Mouse (Mus musculus) liver, adult 2 months (tissue): ENCODE results near the gene Aqp1. TPM values are rescaled to one million over a fixed set of nuclear protein-coding genes. Genes with fewer than 3 reads are reported as not detected.
A peak's percentile ranks its signal among the peaks of the same experiment; 100 is the strongest.

ENCODE experiments used
- DNase-seq: peaks from one replicate; pipeline ENCODE4 v3.0.0-alpha.2; 2011; ENCODE audit warnings: low read depth, low spot score; ENCODE audit errors: extremely low read depth
- H3K27ac ChIP-seq: fragments of 200-500 bp; replicated peaks from 2 replicates; pipeline ENCODE4 v1.5.1; 2012; ENCODE audit warnings: low read depth, mild to moderate bottlenecking, control low read depth, inconsistent platforms, low read length; ENCODE audit not compliant: insufficient read depth
- H3K27me3 ChIP-seq: fragments of 200-500 bp; 2 replicates; pipeline ENCODE4 v1.6.1; 2012; ENCODE audit warnings: mild to moderate bottlenecking, moderate library complexity, low read length, inconsistent platforms; ENCODE audit not compliant: control insufficient read depth, insufficient read depth
- H3K36me3 ChIP-seq: fragments of 200-500 bp; 2 replicates; pipeline ENCODE4 v1.6.1; 2012; ENCODE audit warnings: low read length, inconsistent platforms; ENCODE audit not compliant: control insufficient read depth, insufficient read depth
- H3K4me1 ChIP-seq: fragments of 200-500 bp; 2 replicates; pipeline ENCODE4 v1.6.1; 2011; ENCODE audit warnings: low read length; ENCODE audit not compliant: control insufficient read depth, insufficient read depth
- H3K4me3 ChIP-seq: fragments of 200-500 bp; 2 replicates; pipeline ENCODE4 v1.5.1; 2011; ENCODE audit warnings: low read depth, mild to moderate bottlenecking, control low read depth, low read length, moderate library complexity; ENCODE audit not compliant: insufficient read depth
- H3K79me2 ChIP-seq: fragments of 200-500 bp; 2 replicates; pipeline ENCODE4 v1.6.1; 2012; ENCODE audit warnings: inconsistent platforms, mild to moderate bottlenecking, low read length, moderate library complexity; ENCODE audit not compliant: control insufficient read depth, insufficient read depth
- H3K9ac ChIP-seq: fragments of 200-500 bp; 2 replicates; pipeline ENCODE4 v1.6.1; 2012; ENCODE audit warnings: low read depth, mild to moderate bottlenecking, control low read depth, inconsistent platforms, low read length
- CTCF ChIP-seq: fragments of 200-500 bp; IDR thresholded peaks from 2 replicates; pipeline ENCODE4 v1.5.1; 2011; ENCODE audit warnings: low read depth, low read length, control low read depth
- POLR2A ChIP-seq: fragments of 200-500 bp; IDR thresholded peaks from 2 replicates; pipeline ENCODE4 v1.6.1; 2011; ENCODE audit warnings: low read length, control low read depth; ENCODE audit not compliant: insufficient read depth; ENCODE audit errors: extremely low read depth
- WGBS: fragments of 180-500 bp; shearing (Covaris S2); methylation state at CpG from one replicate; pipeline ENCODE4 v1.1.7; 2018; 5-methylcytosine and 5-hydroxymethylcytosine counted together
- polyA plus RNA-seq: library from polyadenylated mRNA; depleted of rRNA; stranded (reverse); fragments of >200 nt; gene quantifications from 2 replicates; pipeline ENCODE4 v1.2.3, GENCODE M21; 2012; rRNA removed
- total RNA-seq: library from RNA; depleted of rRNA; stranded (reverse); fragments of >200 nt; gene quantifications from 2 replicates; pipeline ENCODE4 v1.2.3, GENCODE M21; 2014; rRNA removed

Aqp1 gene
- total RNA-seq (78.1 and 91.4 TPM in 2 replicates), polyA plus RNA-seq (78.3 and 88.6 TPM in 2 replicates)

DNA sequence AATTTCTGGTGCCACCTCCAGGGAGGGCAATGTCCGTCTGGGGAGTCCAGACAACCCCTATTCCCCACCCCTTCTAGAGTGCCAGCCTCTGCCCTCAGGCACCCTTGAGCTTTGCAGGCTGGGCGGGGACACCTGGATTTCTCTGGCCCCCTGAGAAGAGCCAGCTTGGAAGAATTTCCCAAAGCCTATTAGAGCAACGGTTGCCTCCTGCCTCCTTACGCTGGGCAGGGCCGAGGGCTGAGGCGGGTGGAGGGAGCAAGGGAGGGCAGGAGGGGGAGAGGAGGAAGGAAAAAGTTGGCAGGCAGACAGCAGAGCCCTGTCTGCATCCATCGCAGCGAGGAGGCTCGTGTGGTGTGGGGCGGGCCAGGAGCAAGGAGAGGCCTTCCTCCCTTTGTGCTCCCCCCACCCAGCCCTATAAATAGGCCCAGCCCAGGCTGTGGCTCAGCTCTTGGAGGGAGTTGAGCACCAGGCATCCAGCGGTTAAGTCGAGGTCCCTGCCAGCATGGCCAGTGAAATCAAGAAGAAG is at the start of gene Aqp1:
TSS of gene Aqp1 (plus strand) at position 444 of the 526 bp plus-strand sequence.
- no peak for DNase-seq
- H3K36me3 ChIP-seq, result no peaks in the 10 kb centered on the region
- H3K27ac ChIP-seq, result peak within 1 kb of the TSS; percentile 58
- H3K4me1 ChIP-seq, result no peaks in the 10 kb centered on the region
- WGBS, result 51% methylated on average over 12 of the region's 12 CpGs
- H3K79me2 ChIP-seq, result no peaks in the 10 kb centered on the region
- TF ChIP-seq POLR2A (peak; percentile 76), CTCF (no peak)
- H3K27me3 ChIP-seq, result no peaks in the 10 kb centered on the region
- peak within 1 kb of the TSS; percentile 71 for H3K9ac ChIP-seq
- peak within 1 kb of the TSS; percentile 82 for H3K4me3 ChIP-seq

DNA sequence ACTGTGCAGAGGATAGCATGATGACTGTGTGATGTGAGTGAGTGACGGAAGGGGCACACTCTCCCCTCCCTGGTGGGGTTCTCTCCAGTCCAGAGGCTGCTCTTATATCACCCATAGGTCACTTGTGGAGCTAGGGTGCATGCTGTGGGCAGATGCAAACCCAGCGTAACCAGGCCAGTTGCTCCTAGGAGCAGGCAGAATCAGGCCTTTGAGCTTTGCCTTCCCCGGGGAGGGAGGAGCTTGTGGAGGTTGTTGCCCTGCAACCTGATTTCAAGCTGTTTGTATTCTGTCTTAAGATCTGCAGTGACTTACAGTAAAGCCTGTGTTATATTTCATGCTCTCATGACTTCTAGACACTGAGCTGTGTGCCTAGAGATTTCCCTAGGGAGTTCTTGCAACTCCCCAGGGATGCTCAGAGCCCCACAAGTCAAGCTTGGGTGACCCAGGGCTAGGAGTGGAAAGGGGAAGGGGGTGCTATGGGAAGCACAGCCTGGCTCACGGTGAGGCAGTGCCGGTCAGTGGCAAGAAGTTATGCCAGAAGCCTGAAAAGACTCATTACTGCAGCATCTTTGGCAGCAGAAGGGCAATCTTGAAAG is 48.1 kb upstream of the Aqp1 start:
- no peaks in the 10 kb centered on the region for H3K4me1 ChIP-seq
- WGBS, result 66% methylated on average over 5 of the region's 5 CpGs
- no peaks in the 10 kb centered on the region for H3K27me3 ChIP-seq
- TF ChIP-seq CTCF, result no peak
- TF ChIP-seq POLR2A, result no peak
- peak; percentile 20 for DNase-seq
- no peak overlapping the region for H3K27ac ChIP-seq
- no peaks in the 10 kb centered on the region for H3K79me2 ChIP-seq
- H3K9ac ChIP-seq, result no peak overlapping the region
- H3K36me3 ChIP-seq, result no peaks in the 10 kb centered on the region
- no peak overlapping the region for H3K4me3 ChIP-seq

DNA sequence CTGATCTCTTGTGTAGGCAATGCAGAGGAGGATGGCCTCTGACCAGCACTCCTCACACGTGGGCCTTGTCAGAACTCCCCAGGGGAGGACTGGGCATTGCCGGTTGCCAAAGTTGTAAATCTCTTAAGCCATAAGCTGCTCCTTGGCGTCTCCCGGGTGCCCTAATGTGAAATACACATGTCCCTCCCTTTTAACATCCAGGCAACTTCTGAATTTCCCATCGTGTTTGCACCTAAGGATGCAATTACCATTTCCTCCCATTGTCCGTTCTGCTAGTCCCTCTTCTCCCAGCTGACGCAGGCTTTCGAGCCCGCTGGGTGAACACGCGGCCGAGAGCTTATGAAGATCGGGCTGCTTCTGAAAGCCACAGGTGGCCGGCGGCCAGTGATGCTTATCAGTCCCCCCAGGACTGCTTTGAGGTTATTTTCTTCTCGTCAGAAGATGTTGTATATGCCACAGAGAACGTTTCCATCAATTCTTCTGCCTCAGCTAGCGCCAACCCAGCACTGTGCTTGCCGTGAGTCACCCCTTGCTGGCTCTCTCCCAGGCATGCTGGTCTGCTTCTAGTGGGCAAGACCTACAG is 41.6 kb upstream of the Aqp1 start:
- H3K36me3 ChIP-seq, result peaks cover 2% of the 10 kb centered on the region; the same call in 1 of the 2 replicates
- no peak for TF ChIP-seq POLR2A
- TF ChIP-seq CTCF, result no peak
- H3K9ac ChIP-seq, result peak overlapping the region; percentile 18; the same call in 1 of the 2 replicates
- no peak for DNase-seq
- no peaks in the 10 kb centered on the region for H3K79me2 ChIP-seq
- peaks cover 4% of the 10 kb centered on the region; the same call in 1 of the 2 replicates for H3K4me1 ChIP-seq
- H3K4me3 ChIP-seq, result no peak overlapping the region
- H3K27ac ChIP-seq, result peak overlapping the region; percentile 28
- WGBS, result 81% methylated on average over 19 of the region's 19 CpGs
- no peaks in the 10 kb centered on the region for H3K27me3 ChIP-seq

DNA sequence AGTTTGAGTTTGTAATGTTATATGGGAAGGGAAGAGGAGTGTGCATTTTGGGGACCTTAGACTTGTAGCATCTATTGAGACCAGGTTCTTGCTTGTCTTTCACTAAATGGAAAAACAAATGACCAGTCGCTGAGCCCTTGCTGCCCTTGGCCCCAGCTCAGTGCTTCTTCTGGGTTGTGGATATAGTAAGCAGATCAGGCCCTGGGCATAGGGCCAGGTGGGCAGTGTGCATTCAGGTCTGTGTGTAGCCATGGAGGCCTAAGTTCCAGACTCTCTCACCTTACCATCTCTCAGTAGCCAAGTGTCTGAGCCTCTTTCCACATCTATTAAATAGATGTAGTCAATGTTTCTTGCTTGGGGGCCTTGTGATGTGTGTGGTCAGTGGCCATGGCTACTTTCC is 40.9 kb upstream of the Aqp1 start:
- no peak overlapping the region for H3K9ac ChIP-seq
- no peak for TF ChIP-seq CTCF
- no peak for TF ChIP-seq POLR2A
- no peaks in the 10 kb centered on the region for H3K27me3 ChIP-seq
- H3K27ac ChIP-seq, result no peak overlapping the region
- DNase-seq, result no peak
- 29% methylated on average over 1 of the region's 1 CpGs for WGBS
- H3K4me1 ChIP-seq, result peaks cover 4% of the 10 kb centered on the region; the same call in 1 of the 2 replicates
- H3K79me2 ChIP-seq, result no peaks in the 10 kb centered on the region
- no peak overlapping the region for H3K4me3 ChIP-seq
- H3K36me3 ChIP-seq, result peaks cover 2% of the 10 kb centered on the region; the same call in 1 of the 2 replicates

DNA sequence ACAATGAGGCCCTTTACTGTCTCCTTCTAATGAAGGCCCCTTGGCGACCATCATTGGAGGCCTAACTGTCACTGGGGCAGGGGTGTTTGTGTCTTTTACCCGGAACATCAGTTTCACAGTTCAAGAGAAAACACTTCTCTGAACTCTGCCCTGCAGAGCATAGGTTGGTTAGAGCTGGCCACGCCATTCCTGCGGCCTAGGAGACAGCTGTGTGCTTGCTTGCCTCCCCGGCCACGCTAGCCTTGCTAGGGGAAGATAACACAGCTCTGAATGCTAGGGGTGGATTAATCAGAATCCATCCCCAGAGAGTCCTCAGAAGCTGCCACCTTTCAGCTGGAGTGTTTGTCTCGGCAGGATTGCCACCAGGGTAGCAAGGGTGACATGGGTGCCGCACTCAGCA is 36.8 kb upstream of the Aqp1 start:
- H3K79me2 ChIP-seq, result no peaks in the 10 kb centered on the region
- H3K4me3 ChIP-seq, result no peak overlapping the region
- H3K9ac ChIP-seq, result no peak overlapping the region
- no peak for TF ChIP-seq POLR2A
- TF ChIP-seq CTCF, result no peak
- peak; percentile 69 for DNase-seq
- no peaks in the 10 kb centered on the region for H3K27me3 ChIP-seq
- H3K27ac ChIP-seq, result no peak overlapping the region
- H3K36me3 ChIP-seq, result peaks cover 2% of the 10 kb centered on the region; the same call in 1 of the 2 replicates
- 51% methylated on average over 8 of the region's 8 CpGs for WGBS
- peaks cover 4% of the 10 kb centered on the region; the same call in 1 of the 2 replicates for H3K4me1 ChIP-seq
